Comparison of ENCODE assay signal across 8 mouse cellular contexts in the genomic region with DNA sequence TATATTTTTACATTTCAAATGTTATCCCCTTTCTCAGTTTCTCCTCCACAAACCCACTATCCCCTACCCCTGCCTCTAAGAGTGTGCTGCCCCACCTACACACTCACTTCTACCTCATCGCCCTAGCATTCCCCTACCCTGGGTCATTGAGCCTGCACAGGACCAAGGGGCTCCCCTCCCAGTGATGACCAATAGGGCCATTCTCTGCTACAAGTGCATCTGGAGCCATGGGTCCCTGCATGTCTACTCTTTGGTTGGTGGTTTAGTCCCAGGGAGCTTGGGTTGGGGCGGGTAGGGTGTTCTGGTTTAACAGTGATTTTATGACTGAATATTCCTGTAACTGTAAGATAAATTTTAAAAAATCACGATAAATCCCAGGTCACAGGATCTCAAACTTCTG. TPM values are rescaled to one million over a fixed set of nuclear protein-coding genes. Genes with fewer than 3 reads are reported as not detected.
DNase-seq lines count a peak whose midpoint lies in the region; ATAC-seq and TF ChIP-seq lines count a peak whose summit lies in the region.

No protein-coding gene starts in this region.

- no peaks in the 10 kb centered on the region for H3K27me3 ChIP-seq in heart, embryonic 12.5 days (replicated peaks)
- no peaks in the 10 kb centered on the region for H3K27me3 ChIP-seq in embryonic facial prominence, embryonic 13.5 days
- H3K27me3 ChIP-seq in kidney, postnatal 0 days (ENCODE audit: insufficient read depth, low read length), result no peaks in the 10 kb centered on the region
- no peaks in the 10 kb centered on the region for H3K27me3 ChIP-seq in neural tube, embryonic 12.5 days (replicated peaks)

- intact Hi-C loops in heart, postnatal 10 days (cut with DNase I), result no loop called here
- intact Hi-C loops in left cerebral cortex, postnatal 25 days (cut with DNase I), result no loop called here

- H3K9ac ChIP-seq in heart, embryonic 12.5 days, result peak overlapping the region; percentile 85
- H3K9ac ChIP-seq in embryonic facial prominence, embryonic 13.5 days, result peak overlapping the region; percentile 83
- peak overlapping the region; percentile 72 for H3K9ac ChIP-seq in kidney, postnatal 0 days (ENCODE audit: low read depth, low read length)
- H3K9ac ChIP-seq in neural tube, embryonic 12.5 days, result peak overlapping the region; percentile 72

- TF ChIP-seq CTCF in kidney, postnatal 0 days (IDR thresholded peaks at IDR 0.05; ENCODE audit: low read depth), result no peak

- 0 out of 2 replicates have a peak, but pooled peaks cover 2% of the 10 kb centered on the region for H3K4me1 ChIP-seq in heart, embryonic 12.5 days (replicated peaks)
- H3K4me1 ChIP-seq in embryonic facial prominence, embryonic 13.5 days, result no peaks in the 10 kb centered on the region
- no peaks in the 10 kb centered on the region for H3K4me1 ChIP-seq in kidney, postnatal 0 days (replicated peaks; ENCODE audit: insufficient read depth, low read length)
- H3K4me1 ChIP-seq in neural tube, embryonic 12.5 days, result no peaks in the 10 kb centered on the region

- H3K4me3 ChIP-seq in heart, embryonic 12.5 days, result peak overlapping the region; percentile 93
- H3K4me3 ChIP-seq in embryonic facial prominence, embryonic 13.5 days, result peak overlapping the region; percentile 72
- peak overlapping the region; percentile 61 for H3K4me3 ChIP-seq in kidney, postnatal 0 days (replicated peaks; ENCODE audit: low read depth, low read length)
- peak overlapping the region; percentile 64 for H3K4me3 ChIP-seq in neural tube, embryonic 12.5 days

- no peaks in the 10 kb centered on the region for H3K9me3 ChIP-seq in heart, embryonic 12.5 days (replicated peaks)
- no peaks in the 10 kb centered on the region for H3K9me3 ChIP-seq in embryonic facial prominence, embryonic 13.5 days
- no peaks in the 10 kb centered on the region for H3K9me3 ChIP-seq in kidney, postnatal 0 days (replicated peaks; ENCODE audit: low read length)
- no peaks in the 10 kb centered on the region for H3K9me3 ChIP-seq in neural tube, embryonic 12.5 days

- WGBS in heart, embryonic 12.5 days, result 9% methylated on average over 3 of the region's 3 CpGs
- 8% methylated on average over 3 of the region's 3 CpGs for WGBS in embryonic facial prominence, embryonic 13.5 days
- WGBS in kidney, postnatal 0 days, result 12% methylated on average over 3 of the region's 3 CpGs
- WGBS in neural tube, embryonic 12.5 days, result 1% methylated on average over 3 of the region's 3 CpGs

- peaks cover 4% of the 10 kb centered on the region; the same call in 1 of the 2 replicates for H3K36me3 ChIP-seq in heart, embryonic 12.5 days
- H3K36me3 ChIP-seq in embryonic facial prominence, embryonic 13.5 days, result peaks cover 4% of the 10 kb centered on the region; the same call in 1 of the 2 replicates
- H3K36me3 ChIP-seq in kidney, postnatal 0 days (ENCODE audit: insufficient read depth, low read length), result no peaks in the 10 kb centered on the region
- no peaks in the 10 kb centered on the region for H3K36me3 ChIP-seq in neural tube, embryonic 12.5 days

- H3K27ac ChIP-seq in heart, embryonic 12.5 days (ENCODE audit: poor library complexity, severe bottlenecking), result 0 out of 2 replicates have a peak overlapping the region, but pooled peaks have one; percentile 2
- H3K27ac ChIP-seq in embryonic facial prominence, embryonic 13.5 days, result no peak overlapping the region
- H3K27ac ChIP-seq in kidney, postnatal 0 days, result peak overlapping the region; percentile 50; the same call in 1 of the 2 replicates
- no peak overlapping the region for H3K27ac ChIP-seq in neural tube, embryonic 12.5 days

- H3K4me2 ChIP-seq in heart, embryonic 12.5 days, result peak overlapping the region; percentile 86
- H3K4me2 ChIP-seq in embryonic facial prominence, embryonic 13.5 days, result peak overlapping the region; percentile 77
- H3K4me2 ChIP-seq in kidney, postnatal 0 days (ENCODE audit: low read length), result peak overlapping the region; percentile 68
- H3K4me2 ChIP-seq in neural tube, embryonic 12.5 days (replicated peaks), result peak overlapping the region; percentile 75

- no peak for DNase-seq in heart, postnatal 10 days
- peak; percentile 3 for DNase-seq in CD4-positive, CD25-positive, alpha-beta regulatory T cell, adult 2 months (ENCODE audit: low read depth, low spot score)
- peak; percentile 3 for DNase-seq in kidney, postnatal 0 days (ENCODE audit: low spot score)
- no peak for DNase-seq in left cerebral cortex, postnatal 25 days (ENCODE audit: low spot score in 2 of 2)
- DNase-seq in right cerebral cortex, postnatal 14 days, result no peak

- ATAC-seq in heart, embryonic 12.5 days (ENCODE audit: insufficient number of reproducible peaks, low FRiP score), result peak; percentile 66; the same call in 1 of the 2 replicates
- peak; percentile 56; the same call in 1 of the 2 replicates for ATAC-seq in embryonic facial prominence, embryonic 13.5 days (ENCODE audit: insufficient number of reproducible peaks, insufficient read depth, low FRiP score, low TSS enrichment, low read depth)
- ATAC-seq in kidney, postnatal 0 days (replicated peaks; ENCODE audit: low FRiP score, low read depth), result peak; percentile 68
- ATAC-seq in neural tube, embryonic 12.5 days (ENCODE audit: low FRiP score, low read depth), result peak; percentile 90

RNA-seq across cellular contexts. Expression of gene Zfp995, which starts 0.7 kb away (rescaled TPM):
- 4.0 and 5.2 TPM in 2 replicates for polyA plus RNA-seq in heart, embryonic 12.5 days (2016; fragmentation: Nextera tagmentation; extraction: Ambion mirVana)
- 1 to 10 TPM; 1.3 to 2.8 TPM for total RNA-seq in heart, postnatal 10 days (2021)
- polyA plus RNA-seq in embryonic facial prominence, embryonic 13.5 days (2015; fragmentation: Nextera tagmentation; extraction: Ambion mirVana), result 8.0 and 8.8 TPM in 2 replicates
- polyA plus RNA-seq in kidney, postnatal 0 days (2015; fragmentation: Nextera tagmentation; extraction: Ambion mirVana), result 8.0 and 9.6 TPM in 2 replicates
- 7.9 and 8.7 TPM in 2 replicates for polyA plus RNA-seq in neural tube, embryonic 12.5 days (2016; fragmentation: Nextera tagmentation; extraction: Ambion mirVana)
- total RNA-seq in left cerebral cortex, postnatal 25 days (2021), result 1 to 10 TPM; 4.6 to 5.2 TPM

RNA-seq across cellular contexts. Expression of gene Zfp942, which starts 53.2 kb away (rescaled TPM):
- 15.2 and 15.5 TPM in 2 replicates for polyA plus RNA-seq in heart, embryonic 12.5 days (2016; fragmentation: Nextera tagmentation; extraction: Ambion mirVana)
- total RNA-seq in heart, postnatal 10 days (2021), result 1 to 10 TPM; 7.2 to 7.6 TPM
- polyA plus RNA-seq in embryonic facial prominence, embryonic 13.5 days (2015; fragmentation: Nextera tagmentation; extraction: Ambion mirVana), result 24.2 and 26.4 TPM in 2 replicates
- polyA plus RNA-seq in kidney, postnatal 0 days (2015; fragmentation: Nextera tagmentation; extraction: Ambion mirVana), result 16.7 and 17.4 TPM in 2 replicates
- 20.7 and 22.2 TPM in 2 replicates for polyA plus RNA-seq in neural tube, embryonic 12.5 days (2016; fragmentation: Nextera tagmentation; extraction: Ambion mirVana)
- 10 to 100 TPM; 14.1 to 16.1 TPM for total RNA-seq in left cerebral cortex, postnatal 25 days (2021)

RNA-seq across cellular contexts. Expression of gene Zfp943, which starts 53.3 kb away (rescaled TPM):
- polyA plus RNA-seq in heart, embryonic 12.5 days (2016; fragmentation: Nextera tagmentation; extraction: Ambion mirVana), result 15.4 and 16.2 TPM in 2 replicates
- 10 to 100 TPM; 18.4 to 18.9 TPM for total RNA-seq in heart, postnatal 10 days (2021)
- 21.2 and 24.2 TPM in 2 replicates for polyA plus RNA-seq in embryonic facial prominence, embryonic 13.5 days (2015; fragmentation: Nextera tagmentation; extraction: Ambion mirVana)
- polyA plus RNA-seq in kidney, postnatal 0 days (2015; fragmentation: Nextera tagmentation; extraction: Ambion mirVana), result 16.1 and 16.4 TPM in 2 replicates
- 17.3 and 21.3 TPM in 2 replicates for polyA plus RNA-seq in neural tube, embryonic 12.5 days (2016; fragmentation: Nextera tagmentation; extraction: Ambion mirVana)
- 10 to 100 TPM; 20.5 to 20.9 TPM for total RNA-seq in left cerebral cortex, postnatal 25 days (2021)

Comparison
In these comparisons a context has a peak if more than half of its experiments do, and no peak if none do; other contexts are left out.
1. H3K27ac ChIP-seq: peak in heart, embryonic 12.5 days (single experiment) and kidney, postnatal 0 days (single experiment); none in embryonic facial prominence, embryonic 13.5 days (single experiment) and neural tube, embryonic 12.5 days (single experiment).
2. DNase-seq: peak in CD4-positive, CD25-positive, alpha-beta regulatory T cell, adult 2 months (single experiment) and kidney, postnatal 0 days (single experiment); none in heart, postnatal 10 days (0 of 2), left cerebral cortex, postnatal 25 days (0 of 2) and right cerebral cortex, postnatal 14 days (single experiment).
3. Peak in every context shown above with its lines, with median percentiles within 50 percentile points of each other: ATAC-seq, H3K4me2 ChIP-seq, H3K4me3 ChIP-seq and H3K9ac ChIP-seq.